In the genomic region with DNA sequence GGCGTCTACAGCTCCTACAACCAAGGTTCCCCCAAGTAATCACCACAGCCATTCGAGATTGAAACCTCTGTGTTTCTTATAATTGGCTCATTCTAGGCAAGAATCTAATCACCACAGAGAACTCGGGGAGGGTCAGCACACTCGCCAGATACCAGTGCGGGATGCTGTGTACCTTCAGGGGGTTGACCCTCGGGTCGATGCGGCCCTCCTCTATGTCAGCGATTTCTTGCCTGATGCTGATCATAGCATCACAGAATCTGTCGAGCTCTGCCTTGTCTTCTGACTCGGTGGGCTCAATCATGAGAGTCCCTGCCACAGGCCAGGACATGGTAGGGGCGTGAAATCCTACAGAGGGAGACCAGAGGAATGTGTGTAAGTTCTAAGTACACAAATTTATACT, we compare ENCODE assay signal across 21 mouse cellular contexts.
DNase-seq lines count a peak whose midpoint lies in the region; ATAC-seq and TF ChIP-seq lines count a peak whose summit lies in the region.
"Had no signal": no experiment of that assay in that cellular context is flagged by ENCODE, and none has a peak within 500 bp of the region (broad histone marks: within the 10 kb centered on the region; RNA-seq: fewer than 3 reads in every experiment).

No protein-coding gene starts in this region.

- no peak overlapping the region for H3K4me3 ChIP-seq in heart, embryonic 10.5 days
- no peak overlapping the region for H3K4me3 ChIP-seq in myocyte

- H3K36me3 ChIP-seq in heart, embryonic 10.5 days = peaks cover 50% of the 10 kb centered on the region
- H3K36me3 ChIP-seq in myocyte (ENCODE audit: control insufficient read depth, insufficient read depth) = peaks cover 24% of the 10 kb centered on the region

- no peak overlapping the region for H3K4me2 ChIP-seq in myocyte (ENCODE audit: low read depth)

- no peaks in the 10 kb centered on the region for H3K79me2 ChIP-seq in myocyte (ENCODE audit: control insufficient read depth, insufficient read depth)

- no peak overlapping the region for H3K27ac ChIP-seq in heart, embryonic 10.5 days

- ATAC-seq in erythroid progenitor cell, adult 5-6 weeks (replicated peaks; ENCODE audit: low FRiP score, poor library complexity, severe bottlenecking) = no peak
- ATAC-seq: activated CD4-positive, CD25-positive, alpha-beta regulatory T cell, adult 4 months; CD4-positive, CD25-positive, alpha-beta regulatory T cell, adult 4 months; Patski had no signal

- no peaks in the 10 kb centered on the region for H3K27me3 ChIP-seq in heart, embryonic 10.5 days (ENCODE audit: insufficient read depth, poor library complexity, severe bottlenecking)
- no peaks in the 10 kb centered on the region for H3K27me3 ChIP-seq in myocyte (ENCODE audit: control insufficient read depth, insufficient read depth, insufficient read length)
- H3K27me3 ChIP-seq: CH12.LX, Patski had no signal

- WGBS in heart, embryonic 10.5 days = 91% methylated on average over 12 of the region's 12 CpGs

- DNase-seq in heart, adult 11 months = peak; percentile 88
- no peak for DNase-seq in heart, postnatal 4 days
- peak; percentile 71 for DNase-seq in heart, embryonic 10.5 days (ENCODE audit: low spot score)
- DNase-seq in heart, postnatal 14 days = no peak
- DNase-seq: adrenal gland, adult 2 months; adrenal gland, adult 8-10 months; adrenal gland, postnatal 10 days; adrenal gland, postnatal 14 days; adrenal gland, postnatal 25 days; adrenal gland, postnatal 36 days; B cell, adult 2 months; cerebellum, adult 11 months; cerebellum, adult 11-12 months; cerebellum, adult 18-20 months had no signal

- no peaks in the 10 kb centered on the region for H3K9me3 ChIP-seq in heart, embryonic 10.5 days
- H3K9me3 ChIP-seq: G1E had no signal

- H3K4me1 ChIP-seq in heart, embryonic 10.5 days = no peaks in the 10 kb centered on the region

- H3ac ChIP-seq in myocyte (ENCODE audit: control insufficient read depth, insufficient read length) = no peak overlapping the region

- no peak for TF ChIP-seq POLR2A in myocyte (IDR thresholded peaks at IDR 0.05; ENCODE audit: insufficient read length, low read depth)

- intact Hi-C loops in heart, postnatal 14 days (cut with DNase I) = no loop called here

TF ChIP-seq in myocyte, 11 proteins besides CTCF, POLR2A, EP300 and RAD21:
- TF ChIP-seq POLR2AphosphoS2 (IDR thresholded peaks at IDR 0.05; ENCODE audit: insufficient read length, low read depth) = peak; percentile 26
- no peak for TF ChIP-seq CEBPB (IDR thresholded peaks at IDR 0.05; ENCODE audit: insufficient read depth, poor library complexity, severe bottlenecking)
TF ChIP-seq in myocyte: peak in this region for 1.

Comparison
In these comparisons a context has a peak if more than half of its experiments do, and no peak if none do; other contexts are left out.
1. DNase-seq: peak in heart, adult 11 months (single experiment) and heart, embryonic 10.5 days (single experiment); none in heart, postnatal 4 days (single experiment) and heart, postnatal 14 days (0 of 2).